Mouse (Mus musculus): ENCODE data around the gene Lats1. TPM values are rescaled to one million over a fixed set of nuclear protein-coding genes. Genes with fewer than 3 reads are reported as not detected.

The Lats1 gene
- polyA plus RNA-seq (2012; rRNA removed), result 21.5 and 24.0 TPM in 2 replicates
- 12.0 and 14.0 TPM in 2 replicates for polyA plus RNA-seq (2014; fragmentation: Nextera tagmentation; extraction: Ambion mirVana)

- Histone ChIP-seq H3K4me2 (replicated peaks; ENCODE audit: low read depth, low read length, severe bottlenecking) (peak within 1 kb of the TSS; percentile 65), H3K4me3 (replicated peaks; ENCODE audit: low read length) (peak within 1 kb of the TSS; percentile 97), H3K9me3 (ENCODE audit: control insufficient read depth, low read length) (no peaks in the 10 kb centered on the region), H3K36me3 (ENCODE audit: control insufficient read depth, insufficient read depth, low read length) (peaks cover 37% of the 10 kb centered on the region), H3K9ac (ENCODE audit: low read depth, low read length, severe bottlenecking) (peak within 1 kb of the TSS; percentile 100), H3K27ac (replicated peaks; ENCODE audit: low read depth, low read length) (peak within 1 kb of the TSS; percentile 98), H3K27me3 (ENCODE audit: control insufficient read depth, insufficient read depth, low read length) (no peaks in the 10 kb centered on the region), H3K4me1 (ENCODE audit: control insufficient read depth, insufficient read depth, low read length) (peaks cover 21% of the 10 kb centered on the region)
- under 1% methylated on average over 41 of the region's 65 CpGs for WGBS
- peak; percentile 81 for DNase-seq (ENCODE audit: low spot score)
- peak; percentile 83; the same call in 1 of the 2 replicates for TF ChIP-seq POLR2A (IDR thresholded peaks at IDR 0.05; ENCODE audit: borderline replicate concordance, extremely low read depth, insufficient read depth, insufficient read length)
- peak; percentile 91 for ATAC-seq (ENCODE audit: low FRiP score, low read depth)
Measured at GRCm38 (mm10) chr10:7680731-7681301, at the start of gene Lats1, which contains the start of gene Pcmt1. Gene Lats1 (plus strand): TSS chr10:7681214. Gene Pcmt1 (minus strand): TSS chr10:7681136.

GRCm38 (mm10) chr10:7640366-7640765 is 40.6 kb upstream of the Lats1 start:
- no peak overlapping the region for H3K27ac ChIP-seq (replicated peaks; ENCODE audit: low read depth, low read length)

GRCm38 (mm10) chr10:7645911-7646310 is 35.1 kb upstream of the Lats1 start:
- H3K36me3 ChIP-seq (ENCODE audit: control insufficient read depth, insufficient read depth, low read length), result peaks cover 50% of the 10 kb centered on the region
- H3K4me2 ChIP-seq (replicated peaks; ENCODE audit: low read depth, low read length, severe bottlenecking), result no peak overlapping the region
- WGBS, result 93% methylated on average over 2 of the region's 2 CpGs
- TF ChIP-seq POLR2A (IDR thresholded peaks at IDR 0.05; ENCODE audit: borderline replicate concordance, extremely low read depth, insufficient read depth, insufficient read length), result no peak
- no peak overlapping the region for H3K27ac ChIP-seq (replicated peaks; ENCODE audit: low read depth, low read length)
- no peaks in the 10 kb centered on the region for H3K4me1 ChIP-seq (ENCODE audit: control insufficient read depth, insufficient read depth, low read length)
- H3K4me3 ChIP-seq (replicated peaks; ENCODE audit: low read length), result no peak overlapping the region
- ATAC-seq (ENCODE audit: low FRiP score, low read depth) (no peak), DNase-seq (ENCODE audit: low spot score) (no peak)
- no peaks in the 10 kb centered on the region for H3K27me3 ChIP-seq (ENCODE audit: control insufficient read depth, insufficient read depth, low read length)
- no peak overlapping the region for H3K9ac ChIP-seq (ENCODE audit: low read depth, low read length, severe bottlenecking)
- H3K9me3 ChIP-seq (ENCODE audit: control insufficient read depth, low read length), result no peaks in the 10 kb centered on the region

More at GRCm38 (mm10) chr10:7640366-7640765, 40.6 kb upstream of the Lats1 start:
- DNase-seq (ENCODE audit: low spot score) (no peak), ATAC-seq (ENCODE audit: low FRiP score, low read depth) (no peak)
- Histone ChIP-seq H3K4me2 (replicated peaks; ENCODE audit: low read depth, low read length, severe bottlenecking) (no peak overlapping the region), H3K27me3 (ENCODE audit: control insufficient read depth, insufficient read depth, low read length) (no peaks in the 10 kb centered on the region), H3K36me3 (ENCODE audit: control insufficient read depth, insufficient read depth, low read length) (peaks cover 66% of the 10 kb centered on the region), H3K9me3 (ENCODE audit: control insufficient read depth, low read length) (no peaks in the 10 kb centered on the region), H3K4me1 (ENCODE audit: control insufficient read depth, insufficient read depth, low read length) (no peaks in the 10 kb centered on the region), H3K4me3 (replicated peaks; ENCODE audit: low read length) (no peak overlapping the region), H3K9ac (ENCODE audit: low read depth, low read length, severe bottlenecking) (no peak overlapping the region)
- TF ChIP-seq POLR2A (IDR thresholded peaks at IDR 0.05; ENCODE audit: borderline replicate concordance, extremely low read depth, insufficient read depth, insufficient read length), result no peak
- 95% methylated on average over 12 of the region's 12 CpGs for WGBS

GRCm38 (mm10) chr10:7649059-7649458 is 32.0 kb upstream of the Lats1 start:
- Histone ChIP-seq H3K4me3 (replicated peaks; ENCODE audit: low read length) (no peak overlapping the region), H3K27ac (replicated peaks; ENCODE audit: low read depth, low read length) (no peak overlapping the region), H3K27me3 (ENCODE audit: control insufficient read depth, insufficient read depth, low read length) (no peaks in the 10 kb centered on the region), H3K9me3 (ENCODE audit: control insufficient read depth, low read length) (no peaks in the 10 kb centered on the region), H3K36me3 (ENCODE audit: control insufficient read depth, insufficient read depth, low read length) (peaks cover 33% of the 10 kb centered on the region), H3K4me2 (replicated peaks; ENCODE audit: low read depth, low read length, severe bottlenecking) (no peak overlapping the region), H3K4me1 (ENCODE audit: control insufficient read depth, insufficient read depth, low read length) (no peaks in the 10 kb centered on the region), H3K9ac (ENCODE audit: low read depth, low read length, severe bottlenecking) (no peak overlapping the region)
- WGBS, result 89% methylated on average over 4 of the region's 4 CpGs
- no peak for TF ChIP-seq POLR2A (IDR thresholded peaks at IDR 0.05; ENCODE audit: borderline replicate concordance, extremely low read depth, insufficient read depth, insufficient read length)
- DNase-seq (ENCODE audit: low spot score) (no peak), ATAC-seq (ENCODE audit: low FRiP score, low read depth) (no peak)

GRCm38 (mm10) chr10:7651057-7651456 is 30.0 kb upstream of the Lats1 start:
- DNase-seq (ENCODE audit: low spot score), result no peak
- Histone ChIP-seq H3K27ac (replicated peaks; ENCODE audit: low read depth, low read length) (no peak overlapping the region), H3K9ac (ENCODE audit: low read depth, low read length, severe bottlenecking) (no peak overlapping the region), H3K4me2 (replicated peaks; ENCODE audit: low read depth, low read length, severe bottlenecking) (no peak overlapping the region), H3K4me1 (ENCODE audit: control insufficient read depth, insufficient read depth, low read length) (no peaks in the 10 kb centered on the region), H3K9me3 (ENCODE audit: control insufficient read depth, low read length) (no peaks in the 10 kb centered on the region), H3K27me3 (ENCODE audit: control insufficient read depth, insufficient read depth, low read length) (no peaks in the 10 kb centered on the region), H3K36me3 (ENCODE audit: control insufficient read depth, insufficient read depth, low read length) (peaks cover 24% of the 10 kb centered on the region), H3K4me3 (replicated peaks; ENCODE audit: low read length) (no peak overlapping the region)
- 84% methylated on average over 2 of the region's 2 CpGs for WGBS
- TF ChIP-seq POLR2A (IDR thresholded peaks at IDR 0.05; ENCODE audit: borderline replicate concordance, extremely low read depth, insufficient read depth, insufficient read length), result no peak
- ATAC-seq (ENCODE audit: low FRiP score, low read depth), result no peak

Measured in limb, embryonic 14.5 days (tissue).